ENCODE assay signal across 8 mouse cellular contexts in genomic region chr10:24961112-24961511, GRCm38 (mm10). TPM values are rescaled to one million over a fixed set of nuclear protein-coding genes. Genes with fewer than 3 reads are reported as not detected.
A peak's percentile ranks its signal among the peaks of the same experiment; 100 is the strongest.
DNase-seq lines count a peak whose midpoint lies in the region; ATAC-seq and TF ChIP-seq lines count a peak whose summit lies in the region.
"Had no signal": no experiment of that assay in that cellular context is flagged by ENCODE, and none has a peak within 500 bp of the region (broad histone marks: within the 10 kb centered on the region; RNA-seq: fewer than 3 reads in every experiment).

No protein-coding gene starts in this region.

- DNase-seq in layer of hippocampus, adult 2 months (ENCODE audit: low spot score in 2 of 2): peak; percentile 16 to 17
- no peak for DNase-seq in layer of hippocampus, adult 9-11 months
- peak; percentile 12 for DNase-seq in ES-E14 (ENCODE audit: low read depth, low spot score)
- peak; percentile 8 for DNase-seq in c-Kit-positive CD71-positive TER-119-positive erythroid progenitor cells, embryonic 14.5 days (ENCODE audit: low spot score)
- DNase-seq in midbrain, embryonic 14.5 days: peak; percentile 83
- DNase-seq in kidney, adult 8-10 months: no peak
- DNase-seq: lung, adult 18-20 months had no signal

- ATAC-seq in midbrain, embryonic 14.5 days (ENCODE audit: low FRiP score, low TSS enrichment): 0 out of 2 replicates have a peak, but pooled peaks have one; percentile 22
- ATAC-seq in erythroid progenitor cell, adult 5-6 weeks (replicated peaks; ENCODE audit: low FRiP score, poor library complexity, severe bottlenecking): no peak

- H3K4me3 ChIP-seq in layer of hippocampus, adult 2 months: no peak overlapping the region
- H3K4me3 ChIP-seq in ES-E14 (ENCODE audit: insufficient read depth in 1 of 2, low read depth in 1 of 2, low read length in 2 of 2, poor library complexity in 1 of 2, severe bottlenecking in 1 of 2): no peak overlapping the region
- H3K4me3 ChIP-seq in midbrain, embryonic 14.5 days (replicated peaks; ENCODE audit: low read depth, low read length): no peak overlapping the region

- H3K4me1 ChIP-seq in ES-E14 (ENCODE audit: control insufficient read depth in 2 of 2, insufficient read depth in 2 of 2, low read length in 2 of 2, poor library complexity in 1 of 2): no peaks in the 10 kb centered on the region
- H3K4me1 ChIP-seq in midbrain, embryonic 14.5 days (ENCODE audit: control insufficient read depth, insufficient read depth, low read length): 0 out of 2 replicates have a peak, but pooled peaks cover 4% of the 10 kb centered on the region

- 48% methylated on average over 2 of the region's 2 CpGs for WGBS in midbrain, embryonic 14.5 days

- TF ChIP-seq CTCF in layer of hippocampus, adult 2 months (conservative IDR thresholded peaks at IDR 0.05): peak; percentile 83

- H3K4me2 ChIP-seq in midbrain, embryonic 14.5 days (ENCODE audit: low read length): no peak overlapping the region

- no peaks in the 10 kb centered on the region for H3K9me3 ChIP-seq in ES-E14 (ENCODE audit: control insufficient read depth, insufficient read depth, low read depth, low read length)
- H3K9me3 ChIP-seq in midbrain, embryonic 14.5 days (ENCODE audit: control insufficient read depth, low read length): no peaks in the 10 kb centered on the region

- in situ Hi-C loops in ES-E14 (cut with MboI; ENCODE audit: low sequenced_read_pairs in 2 of 2, unreplicated experiment in 2 of 2): loop anchor here in 1 of 2 experiments (10.0 kb wide), 1 partner anchor 274 kb away; no protein-coding TSS in a partner anchor

- H3K9ac ChIP-seq in ES-E14 (ENCODE audit: insufficient read depth, low read depth, low read length, poor library complexity, severe bottlenecking): no peak overlapping the region
- H3K9ac ChIP-seq in midbrain, embryonic 14.5 days (replicated peaks; ENCODE audit: low read length): no peak overlapping the region

- no peak overlapping the region for H3K27ac ChIP-seq in layer of hippocampus, adult 2 months
- no peak overlapping the region for H3K27ac ChIP-seq in ES-E14 (ENCODE audit: insufficient read depth, low read depth, low read length, poor library complexity, severe bottlenecking)
- no peak overlapping the region for H3K27ac ChIP-seq in midbrain, embryonic 14.5 days (replicated peaks; ENCODE audit: low read depth, low read length)

- H3K27me3 ChIP-seq in midbrain, embryonic 14.5 days (ENCODE audit: control insufficient read depth, insufficient read depth, low read length): no peaks in the 10 kb centered on the region

- H3K36me3 ChIP-seq in ES-E14 (ENCODE audit: control insufficient read depth, insufficient read depth, low read length, poor library complexity, severe bottlenecking): no peaks in the 10 kb centered on the region
- no peaks in the 10 kb centered on the region for H3K36me3 ChIP-seq in midbrain, embryonic 14.5 days (ENCODE audit: control insufficient read depth, insufficient read depth, low read length)

TF ChIP-seq in ES-E14, 5 proteins besides CTCF, POLR2A, EP300 and RAD21:
- no peak for TF ChIP-seq MAFK (IDR thresholded peaks at IDR 0.05; ENCODE audit: insufficient read depth, low read depth, low read length)
- peak; percentile 68 for TF ChIP-seq ZC3H11A (IDR thresholded peaks at IDR 0.05; ENCODE audit: borderline replicate concordance, low read depth, low read length)

RNA-seq across cellular contexts. Expression of gene Arg1, which starts 33.8 kb away (rescaled TPM):
- under 1 TPM in 1 of 2 experiments, not detected in 1; 0.25 TPM for total RNA-seq in layer of hippocampus, adult 2 months (2021)
- total RNA-seq in ES-E14 (2012; rRNA removed): 0.37 and 0.80 TPM in 2 replicates
- polyA plus RNA-seq in midbrain, embryonic 14.5 days (2014; fragmentation: Nextera tagmentation; extraction: Ambion mirVana): 1.6 and 1.8 TPM in 2 replicates
- 1.3 TPM in 1 of 2 replicates, not detected in the other for total RNA-seq in erythroid progenitor cell, adult 5-6 weeks (2015; ENCODE audit: low replicate concordance)
- 0.51 and 2.3 TPM in 2 replicates for total RNA-seq in erythroid progenitor cell, adult 5-6 weeks (2017; ENCODE audit: low replicate concordance)

Comparison
In these comparisons a context has a peak if more than half of its experiments do, and no peak if none do; other contexts are left out.
1. DNase-seq: peak in layer of hippocampus, adult 2 months (2 of 2), ES-E14 (single experiment), c-Kit-positive CD71-positive TER-119-positive erythroid progenitor cells, embryonic 14.5 days (single experiment) and midbrain, embryonic 14.5 days (single experiment); none in layer of hippocampus, adult 9-11 months (single experiment) and kidney, adult 8-10 months (0 of 2).